Mouse (Mus musculus) stomach, embryonic 16.5 days (tissue): Measurements from ENCODE around the gene Pla2g12a. TPM values are rescaled to one million over a fixed set of nuclear protein-coding genes. Genes with fewer than 3 reads are reported as not detected.

Experiments
- ATAC-seq: fragments of 200-750 bp; cut with Nextera tagmentation; 2 replicates; pipeline ENCODE4 v1.8.0; 2017; ENCODE audit warnings: moderate number of reproducible peaks, moderate TSS enrichment; ENCODE audit not compliant: insufficient read depth, low FRiP score
- H3K27ac ChIP-seq: fragments of 300-500 bp; sonication (generic); 2 replicates; pipeline ENCODE4 v1.5.1; 2014; ENCODE audit warnings: low read length
- H3K27me3 ChIP-seq: fragments of 300-500 bp; sonication (generic); 2 replicates; pipeline ENCODE4 v1.6.1; 2014; ENCODE audit warnings: low read length, control low read depth, mixed read lengths; ENCODE audit not compliant: control insufficient read depth, insufficient read depth
- H3K36me3 ChIP-seq: fragments of 300-500 bp; sonication (generic); 2 replicates; pipeline ENCODE4 v1.6.1; 2014; ENCODE audit warnings: low read length; ENCODE audit not compliant: control insufficient read depth, insufficient read depth
- H3K4me1 ChIP-seq: fragments of 300-500 bp; sonication (generic); 2 replicates; pipeline ENCODE4 v1.6.1; 2014; ENCODE audit warnings: low read length, control low read depth, mixed read lengths; ENCODE audit not compliant: control insufficient read depth, insufficient read depth
- H3K4me2 ChIP-seq: fragments of 300-500 bp; sonication (generic); 2 replicates; pipeline ENCODE4 v1.6.1; 2014; ENCODE audit warnings: low read depth, low read length, mixed read lengths
- H3K4me3 ChIP-seq: fragments of 300-500 bp; sonication (generic); replicated peaks from 2 replicates; pipeline ENCODE4 v1.5.1; 2014; ENCODE audit warnings: mild to moderate bottlenecking, low read length
- H3K9ac ChIP-seq: fragments of 300-500 bp; sonication (generic); 2 replicates; pipeline ENCODE4 v1.6.1; 2014; ENCODE audit warnings: low read length
- H3K9me3 ChIP-seq: fragments of 300-500 bp; sonication (generic); replicated peaks from 2 replicates; pipeline ENCODE4 v1.6.1; 2016; ENCODE audit warnings: low read length, control low read depth; ENCODE audit not compliant: control insufficient read depth
- WGBS: fragments of 180-500 bp; shearing (Covaris S2); extraction: QIAGEN DNeasy Blood & Tissue Kit; methylation state at CpG from one replicate; pipeline ENCODE4 v1.1.7; 2014; 5-methylcytosine and 5-hydroxymethylcytosine counted together
- polyA plus RNA-seq: library from polyadenylated mRNA; unstranded; fragments of >200 nt; fragmentation: Nextera tagmentation; extraction: Ambion mirVana; gene quantifications from 2 replicates; pipeline ENCODE4 v1.2.1, GENCODE M21; 2015

The Pla2g12a gene
- 49.4 and 56.0 TPM in 2 replicates for polyA plus RNA-seq

DNA sequence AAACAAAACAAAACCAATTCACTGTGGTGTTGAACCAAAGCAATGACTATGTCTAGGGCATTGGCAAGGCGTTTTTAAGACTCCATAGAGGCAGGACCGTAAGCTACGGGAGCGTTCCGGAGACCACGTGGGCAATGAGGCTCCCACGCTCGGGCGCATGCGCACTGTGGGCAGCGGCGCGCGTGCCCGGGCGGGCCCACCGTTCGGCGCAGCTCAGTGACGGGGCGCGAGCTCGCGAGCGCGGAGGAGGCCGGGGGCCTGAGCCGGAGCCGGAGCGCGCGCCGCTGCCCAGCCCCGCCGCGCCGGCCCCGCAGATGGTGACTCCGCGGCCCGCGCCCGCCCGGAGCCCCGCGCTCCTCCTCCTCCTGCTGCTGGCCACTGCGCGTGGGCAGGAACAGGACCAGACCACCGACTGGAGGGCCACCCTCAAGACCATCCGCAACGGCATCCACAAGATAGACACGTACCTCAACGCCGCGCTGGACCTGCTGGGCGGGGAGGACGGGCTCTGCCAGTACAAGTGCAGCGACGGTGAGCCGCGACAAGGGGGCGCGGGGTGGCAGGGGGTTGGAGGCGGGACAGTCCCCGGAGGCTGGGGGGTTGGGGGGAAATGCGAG lies at the start of gene Pla2g12a:
Gene Pla2g12a (plus strand): TSS at position 202 of the 617 bp plus-strand sequence.
- Histone ChIP-seq H3K27ac (peak within 1 kb of the TSS; percentile 75), H3K9ac (peak within 1 kb of the TSS; percentile 90), H3K4me1 (no peaks in the 10 kb centered on the region; the same call in 1 of the 2 replicates), H3K36me3 (no peaks in the 10 kb centered on the region), H3K4me3 (peak within 1 kb of the TSS; percentile 68), H3K27me3 (0 out of 2 replicates have a peak, but pooled peaks cover 4% of the 10 kb centered on the region), H3K9me3 (no peaks in the 10 kb centered on the region), H3K4me2 (peak within 1 kb of the TSS; percentile 94)
- ATAC-seq: peak; percentile 88
- WGBS: under 1% methylated on average over 53 of the region's 66 CpGs

DNA sequence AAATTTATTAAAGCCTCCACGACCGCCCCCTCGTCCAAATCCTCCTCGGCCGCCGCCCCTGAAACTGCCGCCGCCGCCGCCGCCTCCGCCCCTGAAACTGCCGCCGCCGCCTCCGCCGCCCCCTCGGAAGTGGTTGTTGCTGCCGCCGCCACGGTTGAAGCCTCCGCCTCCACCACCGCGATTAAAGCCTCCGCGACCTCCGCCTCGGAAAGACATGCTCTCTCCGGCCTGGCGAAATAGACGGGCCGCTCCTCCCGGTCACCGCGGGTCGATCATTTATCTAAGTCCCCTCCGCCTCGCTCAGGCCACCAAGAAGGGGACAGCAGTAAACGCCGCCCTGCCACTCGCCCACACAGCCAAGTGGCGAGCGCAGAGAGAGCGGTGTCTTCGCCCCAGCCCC lies 47.8 kb upstream of the Pla2g12a start:
- WGBS: under 1% methylated on average over 45 of the region's 45 CpGs
- no peaks in the 10 kb centered on the region for H3K27me3 ChIP-seq
- peaks cover 16% of the 10 kb centered on the region for H3K4me1 ChIP-seq

DNA sequence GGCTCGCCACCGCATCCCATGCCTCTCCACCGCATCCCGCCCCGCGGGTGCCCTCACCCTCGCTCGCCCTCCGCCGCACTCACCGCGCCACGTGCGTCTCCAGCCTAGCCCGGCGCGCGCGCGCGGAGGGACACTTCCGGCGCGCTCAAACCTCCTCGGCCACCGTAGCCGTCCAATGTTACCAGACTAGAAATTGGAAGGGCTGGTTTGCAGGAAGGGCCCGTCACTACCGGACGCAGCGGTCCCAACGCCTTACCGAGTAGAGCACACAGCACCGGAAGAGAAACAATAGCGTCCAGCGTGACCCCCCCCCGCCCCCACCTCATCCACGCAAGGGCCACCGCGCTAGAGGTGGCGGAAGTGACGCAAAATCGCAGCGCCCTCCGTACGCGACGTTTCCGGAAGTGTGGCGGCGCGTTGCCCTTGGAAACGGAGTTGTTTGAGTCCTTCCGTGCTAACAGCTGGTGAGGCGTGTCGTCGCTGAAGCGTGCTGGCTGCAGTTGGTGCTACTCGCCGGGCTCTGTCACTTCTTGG lies 47.3 kb upstream of the Pla2g12a start, which contains the start of gene Gar1:
Gene Gar1 (minus strand): TSS at position 362 of the 534 bp plus-strand sequence.
- Histone ChIP-seq H3K4me2 (peak within 1 kb of the TSS; percentile 90), H3K9ac (peak within 1 kb of the TSS; percentile 89), H3K27ac (peak within 1 kb of the TSS; percentile 85), H3K4me1 (peaks cover 16% of the 10 kb centered on the region), H3K9me3 (no peaks in the 10 kb centered on the region), H3K4me3 (peak within 1 kb of the TSS; percentile 91), H3K36me3 (no peaks in the 10 kb centered on the region), H3K27me3 (no peaks in the 10 kb centered on the region)
- WGBS: under 1% methylated on average over 60 of the region's 60 CpGs
- ATAC-seq: peak; percentile 88

More for the DNA sequence above, 47.8 kb upstream of the Pla2g12a start:
- Histone ChIP-seq H3K4me3 (peak overlapping the region; percentile 91), H3K4me2 (peak overlapping the region; percentile 72), H3K27ac (peak overlapping the region; percentile 85), H3K36me3 (no peaks in the 10 kb centered on the region), H3K9me3 (no peaks in the 10 kb centered on the region), H3K9ac (peak overlapping the region; percentile 89)
- ATAC-seq: no peak; the same call in 1 of the 2 replicates

GRCm38 (mm10) chr3:129835388-129835934 lies 42.9 kb upstream of the Pla2g12a start, which contains the start of gene Cfi:
Gene Cfi, plus strand, starts transcription at chr3:129835884.
- Histone ChIP-seq H3K4me1 (no peaks in the 10 kb centered on the region; the same call in 1 of the 2 replicates), H3K9me3 (no peaks in the 10 kb centered on the region), H3K4me2 (peak within 1 kb of the TSS; percentile 50), H3K9ac (peak within 1 kb of the TSS; percentile 53), H3K27me3 (no peaks in the 10 kb centered on the region), H3K27ac (peak within 1 kb of the TSS; percentile 91), H3K36me3 (no peaks in the 10 kb centered on the region), H3K4me3 (peak within 1 kb of the TSS; percentile 35)
- ATAC-seq: peak; percentile 46; the same call in 1 of the 2 replicates
- WGBS: 51% methylated on average over 6 of the region's 6 CpGs

- Histone ChIP-seq H3K4me3 (peak overlapping the region; percentile 35), H3K4me2 (peak overlapping the region; percentile 50), H3K4me1 (no peaks in the 10 kb centered on the region; the same call in 1 of the 2 replicates), H3K27ac (peak overlapping the region; percentile 91), H3K9ac (peak overlapping the region; percentile 53), H3K36me3 (no peaks in the 10 kb centered on the region), H3K27me3 (no peaks in the 10 kb centered on the region), H3K9me3 (no peaks in the 10 kb centered on the region)
- ATAC-seq: peak; percentile 84
- 14% methylated on average over 11 of the region's 11 CpGs for WGBS
Measured at GRCm38 (mm10) chr3:129836051-129836697, 42.2 kb upstream of the Pla2g12a start.

DNA sequence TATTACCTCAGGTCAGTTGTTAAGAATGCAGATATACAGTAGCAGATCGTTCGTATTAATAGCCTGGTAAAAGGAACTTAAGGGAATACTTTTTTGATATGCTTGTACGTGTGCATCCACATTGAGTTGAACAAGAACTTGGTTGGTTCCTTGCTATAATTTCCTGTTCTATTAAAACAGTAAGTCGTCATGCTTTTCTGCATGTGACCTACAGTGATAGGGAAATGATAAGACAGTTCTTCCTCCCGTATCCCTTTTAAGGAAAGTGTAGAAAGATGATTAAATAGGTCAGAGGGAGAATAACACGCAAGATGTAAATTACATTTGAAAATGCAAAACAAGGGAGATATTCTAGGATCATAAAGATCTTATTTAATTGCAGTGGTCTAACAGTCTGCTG lies 41.4 kb upstream of the Pla2g12a start:
- 69% methylated on average over 6 of the region's 6 CpGs for WGBS
- ATAC-seq: no peak
- Histone ChIP-seq H3K36me3 (no peaks in the 10 kb centered on the region), H3K4me2 (peak overlapping the region; percentile 50), H3K9ac (no peak overlapping the region), H3K4me3 (peak overlapping the region; percentile 35), H3K27me3 (no peaks in the 10 kb centered on the region), H3K9me3 (no peaks in the 10 kb centered on the region), H3K4me1 (no peaks in the 10 kb centered on the region; the same call in 1 of the 2 replicates), H3K27ac (no peak overlapping the region)

DNA sequence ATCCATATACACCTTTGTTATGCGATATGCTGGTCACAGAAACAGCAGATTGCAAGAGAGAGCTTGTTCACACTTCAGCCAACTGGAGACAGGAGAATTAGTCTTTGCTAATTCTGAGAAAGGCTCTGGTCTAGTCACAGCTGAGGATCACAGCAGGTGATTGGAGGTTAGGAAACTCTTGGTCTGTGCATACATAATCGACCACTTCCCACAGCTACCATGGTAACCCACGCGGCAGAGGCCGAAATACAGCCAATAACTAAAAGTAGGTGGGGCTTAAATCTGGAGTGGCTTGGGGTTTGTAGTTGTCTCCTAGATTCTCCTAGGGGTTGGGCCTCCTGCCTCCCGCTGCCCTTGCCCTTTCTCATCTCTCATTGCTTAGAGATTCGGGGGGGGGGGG lies 40.4 kb upstream of the Pla2g12a start:
- no peak overlapping the region for H3K9ac ChIP-seq
- no peak overlapping the region for H3K4me2 ChIP-seq
- no peaks in the 10 kb centered on the region for H3K36me3 ChIP-seq
- ATAC-seq: no peak
- no peaks in the 10 kb centered on the region for H3K27me3 ChIP-seq
- WGBS: 49% methylated on average over 6 of the region's 7 CpGs
- no peaks in the 10 kb centered on the region; the same call in 1 of the 2 replicates for H3K4me1 ChIP-seq
- H3K9me3 ChIP-seq: no peaks in the 10 kb centered on the region
- no peak overlapping the region for H3K4me3 ChIP-seq
- H3K27ac ChIP-seq: no peak overlapping the region

GRCm38 (mm10) chr3:129845868-129846267 lies 32.5 kb upstream of the Pla2g12a start:
- 68% methylated on average over 2 of the region's 2 CpGs for WGBS
- ATAC-seq: no peak
- no peaks in the 10 kb centered on the region for H3K27me3 ChIP-seq
- no peaks in the 10 kb centered on the region for H3K4me1 ChIP-seq
- no peak overlapping the region for H3K9ac ChIP-seq
- H3K9me3 ChIP-seq: no peaks in the 10 kb centered on the region
- H3K4me3 ChIP-seq: no peak overlapping the region
- H3K4me2 ChIP-seq: no peak overlapping the region
- H3K36me3 ChIP-seq: no peaks in the 10 kb centered on the region
- H3K27ac ChIP-seq: no peak overlapping the region
